Mouse (Mus musculus) hindbrain, postnatal 0 days (tissue): ENCODE measurements around the gene Csnk1g2. TPM values are rescaled to one million over a fixed set of nuclear protein-coding genes. Genes with fewer than 3 reads are reported as not detected.
"Not testable (repeated sequence)": the region's sequence is repeated elsewhere in the genome, so short reads cannot be mapped to it uniquely, and the experiment has no call there.

Source experiments
- ATAC-seq: fragments of 200-750 bp; cut with Nextera tagmentation; 2 replicates; pipeline ENCODE4 v1.8.0; 2017; ENCODE audit warnings: mild to moderate bottlenecking, moderate TSS enrichment, moderate library complexity
- DNase-seq: peaks from one replicate; pipeline ENCODE4 v3.0.0-alpha.2; 2015; ENCODE audit warnings: low spot score
- H3K27ac ChIP-seq: fragments of 300-500 bp; sonication (generic); 2 replicates; pipeline ENCODE4 v1.5.1; 2014; ENCODE audit warnings: mild to moderate bottlenecking
- H3K27me3 ChIP-seq: fragments of 300-500 bp; sonication (generic); 2 replicates; pipeline ENCODE4 v1.6.1; 2014; ENCODE audit warnings: low read length, mixed read lengths; ENCODE audit not compliant: insufficient read depth
- H3K36me3 ChIP-seq: fragments of 300-500 bp; sonication (generic); 2 replicates; pipeline ENCODE4 v1.6.1; 2014; ENCODE audit warnings: low read length, mixed read lengths; ENCODE audit not compliant: insufficient read depth
- H3K4me1 ChIP-seq: fragments of 300-500 bp; sonication (generic); 2 replicates; pipeline ENCODE4 v1.6.1; 2014; ENCODE audit warnings: antibody characterized with exemption, low read length, mixed read lengths; ENCODE audit not compliant: insufficient read depth
- H3K4me2 ChIP-seq: fragments of 300-500 bp; sonication (generic); 2 replicates; pipeline ENCODE4 v1.6.1; 2014; ENCODE audit warnings: low read depth, mild to moderate bottlenecking, low read length, moderate library complexity, mixed read lengths
- H3K4me3 ChIP-seq: fragments of 300-500 bp; sonication (generic); 2 replicates; pipeline ENCODE4 v1.5.1; 2014; ENCODE audit warnings: low read length
- H3K9ac ChIP-seq: fragments of 300-500 bp; sonication (generic); replicated peaks from 2 replicates; pipeline ENCODE4 v1.6.1; 2014; ENCODE audit warnings: mild to moderate bottlenecking, low read length, moderate library complexity, mixed read lengths
- H3K9me3 ChIP-seq: fragments of 300-500 bp; sonication (generic); 2 replicates; pipeline ENCODE4 v1.6.1; 2016; ENCODE audit warnings: low read length, mixed read lengths
- CTCF ChIP-seq: IDR thresholded peaks from 2 replicates; pipeline ENCODE4 v1.5.1; 2016; ENCODE audit warnings: antibody characterized with exemption, control low read depth, low read depth
- WGBS: fragments of 180-500 bp; shearing (Covaris S2); extraction: QIAGEN DNeasy Blood & Tissue Kit; methylation state at CpG from one replicate; pipeline ENCODE4 v1.1.7; 2014; 5-methylcytosine and 5-hydroxymethylcytosine counted together
- polyA plus RNA-seq: library from polyadenylated mRNA; unstranded; fragments of >200 nt; fragmentation: Nextera tagmentation; extraction: Ambion mirVana; gene quantifications from 2 replicates; pipeline ENCODE4 v1.2.1, GENCODE M21; 2015
- total RNA-seq: library from RNA; depleted of rRNA; stranded (reverse); fragments of >200 nt; gene quantifications from 2 replicates; pipeline ENCODE4 v1.2.3, GENCODE M21; 2014

The Csnk1g2 gene
- total and polyA plus RNA-seq, 2 experiments from 2014 or later, result 94.3 to 156 TPM

DNA sequence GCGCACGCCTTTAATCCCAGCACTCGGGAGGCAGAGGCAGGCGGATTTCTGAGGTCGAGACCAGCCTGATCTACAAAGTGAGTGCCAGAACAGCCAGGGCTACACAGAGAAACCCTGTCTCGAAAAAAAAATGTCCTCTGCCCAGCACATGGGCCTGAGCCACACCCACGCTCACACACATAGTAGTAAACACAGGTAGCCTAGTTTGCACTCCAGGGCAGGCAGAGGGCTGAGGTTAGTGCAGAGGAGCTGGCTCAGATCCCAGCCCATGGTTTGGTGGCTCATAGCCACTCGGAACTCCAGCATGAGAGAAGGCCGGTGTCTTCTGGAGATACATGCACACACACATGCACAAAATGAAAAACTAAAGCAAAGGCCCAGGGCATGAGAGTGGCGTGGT, 24.3 kb downstream of the Csnk1g2 start:
- Histone ChIP-seq H3K4me3 (no peak overlapping the region), H3K27me3 (no peaks in the 10 kb centered on the region), H3K9ac (no peak overlapping the region), H3K9me3 (no peaks in the 10 kb centered on the region), H3K4me2 (no peak overlapping the region), H3K4me1 (no peaks in the 10 kb centered on the region), H3K27ac (no peak overlapping the region), H3K36me3 (peaks cover 37% of the 10 kb centered on the region)
- ATAC-seq (no peak), DNase-seq (no peak)
- 93% methylated on average over 10 of the region's 10 CpGs for WGBS
- no peak for TF ChIP-seq CTCF

DNA sequence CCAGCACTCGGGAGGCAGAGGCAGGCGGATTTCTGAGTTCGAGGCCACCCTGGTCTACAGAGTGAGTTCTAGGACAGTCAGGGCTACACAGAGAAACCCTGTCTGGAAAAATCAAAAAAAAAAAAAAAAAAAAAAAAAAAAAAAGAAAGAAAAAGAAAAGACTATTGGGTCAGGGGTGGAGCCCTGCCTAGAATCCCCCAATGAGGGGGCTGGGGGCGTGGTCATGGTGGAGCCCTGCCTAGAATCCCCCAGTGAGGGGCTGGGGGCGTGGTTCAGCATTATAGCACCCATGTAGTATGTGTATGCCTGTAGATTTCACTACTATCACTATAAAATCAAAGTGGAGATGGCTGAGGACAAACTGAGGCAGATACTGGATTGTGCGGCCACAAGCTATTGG, 27.3 kb downstream of the Csnk1g2 start:
- DNase-seq, H3K9ac ChIP-seq, H3K4me1 ChIP-seq, H3K9me3 ChIP-seq, H3K27ac ChIP-seq, H3K27me3 ChIP-seq, H3K4me3 ChIP-seq, ATAC-seq, H3K4me2 ChIP-seq: not testable (repeated sequence)
- H3K36me3 ChIP-seq, result peaks cover 20% of the 10 kb centered on the region
- 89% methylated on average over 6 of the region's 6 CpGs for WGBS

DNA sequence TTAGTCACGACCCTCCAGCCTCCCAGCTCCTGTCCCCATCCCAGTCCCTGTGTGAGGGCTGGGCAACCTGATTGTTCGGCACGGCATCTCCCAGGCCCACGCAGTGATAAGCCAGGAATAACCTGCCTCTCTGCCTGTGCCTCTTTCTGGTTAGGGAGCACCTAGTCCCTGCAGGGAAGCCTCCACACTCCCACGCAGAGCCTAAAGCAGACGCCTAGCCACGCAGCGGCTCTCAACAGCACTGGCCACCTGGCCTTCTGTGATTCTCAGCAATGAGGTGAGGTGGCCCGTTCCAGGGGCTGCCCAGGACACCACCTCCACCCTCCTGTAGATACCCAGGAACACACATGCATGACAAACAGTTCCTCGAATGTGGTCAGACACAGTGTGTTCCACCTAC, 27.8 kb downstream of the Csnk1g2 start:
- WGBS, result 93% methylated on average over 10 of the region's 10 CpGs
- DNase-seq (no peak), ATAC-seq (no peak)
- H3K36me3 ChIP-seq, result peaks cover 16% of the 10 kb centered on the region
- H3K9ac ChIP-seq, result no peak overlapping the region
- no peaks in the 10 kb centered on the region for H3K9me3 ChIP-seq
- no peaks in the 10 kb centered on the region for H3K27me3 ChIP-seq
- H3K4me2 ChIP-seq, result no peak overlapping the region
- no peak overlapping the region for H3K27ac ChIP-seq
- TF ChIP-seq CTCF, result no peak
- H3K4me1 ChIP-seq, result peaks cover 7% of the 10 kb centered on the region; the same call in 1 of the 2 replicates
- no peak overlapping the region for H3K4me3 ChIP-seq

DNA sequence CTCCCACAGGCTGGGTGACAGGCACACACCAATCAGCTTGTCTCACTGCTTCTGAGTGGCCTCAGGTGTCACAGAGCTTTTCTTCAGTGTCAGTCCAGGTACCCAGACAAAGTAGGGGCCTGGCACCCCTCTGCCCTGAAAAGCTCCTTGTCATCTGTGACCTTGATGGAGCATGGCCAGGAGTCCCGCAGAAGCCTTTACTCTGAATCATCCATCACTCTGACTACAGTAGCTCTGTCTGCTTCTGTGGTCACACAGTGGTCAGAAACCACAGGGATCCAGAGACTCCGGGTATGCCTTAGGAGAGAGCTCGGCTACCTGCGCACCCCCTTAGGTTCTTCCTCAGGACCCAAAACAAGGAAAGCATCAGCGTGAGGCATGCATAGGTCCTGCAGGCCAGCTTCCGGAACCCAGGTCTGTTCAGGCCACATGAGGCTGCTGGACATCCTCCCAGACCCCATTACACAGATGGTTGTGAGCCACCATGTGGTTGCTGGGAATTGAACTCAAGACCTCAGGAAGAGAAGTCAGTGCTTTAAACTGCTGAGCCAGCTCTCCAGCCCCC, 30.6 kb downstream of the Csnk1g2 start:
- 76% methylated on average over 6 of the region's 6 CpGs for WGBS
- DNase-seq (no peak), ATAC-seq (no peak)
- no peak overlapping the region for H3K27ac ChIP-seq
- no peaks in the 10 kb centered on the region for H3K27me3 ChIP-seq
- H3K9me3 ChIP-seq, result no peaks in the 10 kb centered on the region
- no peak overlapping the region for H3K4me3 ChIP-seq
- no peaks in the 10 kb centered on the region for H3K36me3 ChIP-seq
- no peak overlapping the region for H3K4me2 ChIP-seq
- peaks cover 11% of the 10 kb centered on the region; the same call in 1 of the 2 replicates for H3K4me1 ChIP-seq
- no peak for TF ChIP-seq CTCF
- H3K9ac ChIP-seq, result 0 out of 2 replicates have a peak overlapping the region, but pooled peaks have one; percentile 0

DNA sequence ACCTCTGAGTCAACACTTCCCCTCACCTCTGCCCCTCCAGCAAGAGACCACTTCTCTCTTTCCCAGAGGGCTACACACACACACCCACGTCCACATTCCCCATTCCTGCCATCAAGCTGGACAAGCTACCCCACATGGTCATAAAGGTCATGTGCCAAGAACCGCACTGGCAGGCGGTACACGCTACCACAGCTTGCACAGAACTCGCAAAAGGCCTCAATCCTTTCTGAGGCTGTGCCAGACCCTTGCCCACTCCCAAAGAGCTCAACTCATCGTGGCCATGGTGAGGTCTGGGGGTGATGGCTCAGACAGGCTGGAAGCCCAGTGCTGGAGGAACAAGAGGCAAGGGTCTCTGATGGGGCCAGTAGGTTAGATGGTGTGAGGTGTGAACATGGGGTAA, 32.2 kb downstream of the Csnk1g2 start:
- no peaks in the 10 kb centered on the region for H3K9me3 ChIP-seq
- DNase-seq (no peak), ATAC-seq (no peak)
- H3K27ac ChIP-seq, result no peak overlapping the region
- no peaks in the 10 kb centered on the region for H3K27me3 ChIP-seq
- H3K4me3 ChIP-seq, result peak overlapping the region; percentile 76; the same call in 1 of the 2 replicates
- TF ChIP-seq CTCF, result no peak
- H3K4me2 ChIP-seq, result peak overlapping the region; percentile 94
- no peak overlapping the region; the same call in 1 of the 2 replicates for H3K9ac ChIP-seq
- 69% methylated on average over 6 of the region's 6 CpGs for WGBS
- peaks cover 11% of the 10 kb centered on the region; the same call in 1 of the 2 replicates for H3K4me1 ChIP-seq
- no peaks in the 10 kb centered on the region for H3K36me3 ChIP-seq

DNA sequence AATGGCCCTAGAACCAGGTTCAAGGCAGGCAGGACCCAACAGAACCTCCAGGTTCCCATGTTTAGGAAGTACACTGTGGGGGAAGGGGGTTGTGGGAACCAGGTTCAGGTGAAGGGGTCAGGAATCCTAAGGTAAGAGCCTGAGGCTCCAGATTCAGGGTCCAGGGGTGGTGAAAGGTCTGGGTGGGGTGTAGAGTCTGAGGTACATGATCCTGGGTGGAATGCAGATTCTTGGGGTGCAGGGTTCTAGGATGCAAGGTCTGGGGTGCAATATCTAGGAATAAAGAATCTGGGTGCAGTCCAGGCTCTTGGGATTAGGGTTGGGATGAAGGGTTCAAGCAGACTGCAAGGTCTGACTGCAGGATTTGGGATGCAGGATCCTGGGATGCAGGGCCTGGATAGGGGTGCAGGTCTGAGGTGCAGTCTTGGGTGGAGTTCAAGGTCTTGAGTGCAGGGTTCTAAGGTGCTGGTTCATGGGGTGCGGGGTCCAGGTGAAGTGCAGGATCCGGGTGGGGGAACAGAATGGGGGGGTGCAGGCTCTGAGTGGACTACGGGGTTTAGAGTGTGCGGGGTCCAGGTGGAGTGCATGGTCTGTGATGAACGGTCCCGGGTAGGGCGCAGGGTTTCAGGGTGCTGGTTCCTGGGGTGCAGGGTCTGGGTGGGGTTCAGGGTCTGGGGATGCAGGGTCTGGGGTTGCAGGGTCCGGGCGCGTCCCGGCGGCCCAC, 32.9 kb downstream of the Csnk1g2 start:
- Histone ChIP-seq H3K9ac (peak overlapping the region; percentile 93), H3K27me3 (no peaks in the 10 kb centered on the region), H3K4me2 (peak overlapping the region; percentile 94), H3K4me3 (peak overlapping the region; percentile 76), H3K4me1 (peaks cover 11% of the 10 kb centered on the region; the same call in 1 of the 2 replicates), H3K9me3 (no peaks in the 10 kb centered on the region), H3K36me3 (no peaks in the 10 kb centered on the region), H3K27ac (peak overlapping the region; percentile 92)
- peak; percentile 35 for ATAC-seq
- WGBS, result 3% methylated on average over 12 of the region's 12 CpGs
- no peak for DNase-seq
- no peak for TF ChIP-seq CTCF
